Mouse (Mus musculus) midbrain, embryonic 15.5 days (tissue): ENCODE results near the gene Zdhhc11. TPM values are rescaled to one million over a fixed set of nuclear protein-coding genes. Genes with fewer than 3 reads are reported as not detected.
"Not testable (repeated sequence)": the region's sequence is repeated elsewhere in the genome, so short reads cannot be mapped to it uniquely, and the experiment has no call there.

ENCODE experiments used
- ATAC-seq: fragments of 200-750 bp; cut with Nextera tagmentation; replicated peaks from 2 replicates; pipeline ENCODE4 v1.8.0; 2017; ENCODE audit warnings: moderate TSS enrichment
- H3K27ac ChIP-seq: fragments of 300-500 bp; sonication (generic); 2 replicates; pipeline ENCODE4 v1.5.1; 2015; ENCODE audit warnings: mild to moderate bottlenecking, inconsistent platforms
- H3K27me3 ChIP-seq: fragments of 300-500 bp; sonication (generic); replicated peaks from 2 replicates; pipeline ENCODE4 v1.6.1; 2015; ENCODE audit warnings: inconsistent platforms
- H3K36me3 ChIP-seq: fragments of 300-500 bp; sonication (generic); replicated peaks from 2 replicates; pipeline ENCODE4 v1.6.1; 2015; ENCODE audit warnings: inconsistent platforms
- H3K4me1 ChIP-seq: fragments of 300-500 bp; sonication (generic); 2 replicates; pipeline ENCODE4 v1.6.1; 2015; ENCODE audit warnings: inconsistent platforms
- H3K4me2 ChIP-seq: fragments of 300-500 bp; sonication (generic); 2 replicates; pipeline ENCODE4 v1.6.1; 2015; ENCODE audit warnings: inconsistent platforms, mild to moderate bottlenecking, moderate library complexity
- H3K4me3 ChIP-seq: fragments of 300-500 bp; sonication (generic); 2 replicates; pipeline ENCODE4 v1.5.1; 2015; ENCODE audit warnings: mild to moderate bottlenecking, inconsistent platforms
- H3K9ac ChIP-seq: fragments of 300-500 bp; sonication (generic); 2 replicates; pipeline ENCODE4 v1.6.1; 2015; ENCODE audit warnings: mild to moderate bottlenecking, inconsistent platforms
- H3K9me3 ChIP-seq: fragments of 300-500 bp; sonication (generic); 2 replicates; pipeline ENCODE4 v1.6.1; 2016; ENCODE audit warnings: inconsistent platforms
- WGBS: fragments of 180-500 bp; shearing (Covaris S2); methylation state at CpG from one replicate; pipeline ENCODE4 v1.1.7; 2015; ENCODE audit warnings: mixed read lengths; 5-methylcytosine and 5-hydroxymethylcytosine counted together
- polyA plus RNA-seq: library from polyadenylated mRNA; unstranded; fragments of >200 nt; fragmentation: Nextera tagmentation; extraction: Ambion mirVana; gene quantifications from 2 replicates; pipeline ENCODE4 v1.2.1, GENCODE M21; 2015

Gene Zdhhc11
- polyA plus RNA-seq, 1 experiment from 2014 or later = not detected

- Histone ChIP-seq H3K9me3 (no peaks in the 10 kb centered on the region), H3K9ac (no peak overlapping the region), H3K4me2 (0 out of 2 replicates have a peak overlapping the region, but pooled peaks have one; percentile 18), H3K27ac (no peak overlapping the region), H3K36me3 (no peaks in the 10 kb centered on the region), H3K4me3 (no peak overlapping the region), H3K4me1 (no peaks in the 10 kb centered on the region), H3K27me3 (no peaks in the 10 kb centered on the region)
- 45% methylated on average over 12 of the region's 12 CpGs for WGBS
- peak; percentile 89 for ATAC-seq
Measured at GRCm38 (mm10) chr13:73970545-73971448, 7.1 kb downstream of the Zdhhc11 start.

- H3K36me3 ChIP-seq = no peaks in the 10 kb centered on the region
- no peaks in the 10 kb centered on the region for H3K27me3 ChIP-seq
- no peak overlapping the region for H3K4me3 ChIP-seq
- no peak overlapping the region for H3K4me2 ChIP-seq
- ATAC-seq = no peak
- WGBS = 90% methylated on average over 3 of the region's 3 CpGs
- no peak overlapping the region for H3K9ac ChIP-seq
- H3K4me1 ChIP-seq = no peaks in the 10 kb centered on the region
- no peak overlapping the region for H3K27ac ChIP-seq
- no peaks in the 10 kb centered on the region for H3K9me3 ChIP-seq
Measured at GRCm38 (mm10) chr13:73974523-73974922, 10.9 kb downstream of the Zdhhc11 start.

- Histone ChIP-seq H3K9ac (no peak overlapping the region), H3K36me3 (no peaks in the 10 kb centered on the region), H3K4me1 (no peaks in the 10 kb centered on the region), H3K27ac (no peak overlapping the region), H3K9me3 (no peaks in the 10 kb centered on the region), H3K4me2 (no peak overlapping the region), H3K27me3 (no peaks in the 10 kb centered on the region), H3K4me3 (no peak overlapping the region)
- no peak for ATAC-seq
- whole genome bisulfite sequencing = 91% methylated on average over 5 of the region's 5 CpGs
Measured at GRCm38 (mm10) chr13:73976935-73977334, 13.3 kb downstream of the Zdhhc11 start.

- Histone ChIP-seq H3K9me3 (no peaks in the 10 kb centered on the region), H3K4me3 (no peak overlapping the region), H3K27me3 (no peaks in the 10 kb centered on the region), H3K36me3 (no peaks in the 10 kb centered on the region), H3K4me1 (no peaks in the 10 kb centered on the region), H3K4me2 (no peak overlapping the region), H3K27ac (no peak overlapping the region), H3K9ac (no peak overlapping the region)
- no peak for ATAC-seq
- 84% methylated on average over 5 of the region's 5 CpGs for WGBS
Measured at GRCm38 (mm10) chr13:73990325-73990724, 26.7 kb downstream of the Zdhhc11 start.

DNA sequence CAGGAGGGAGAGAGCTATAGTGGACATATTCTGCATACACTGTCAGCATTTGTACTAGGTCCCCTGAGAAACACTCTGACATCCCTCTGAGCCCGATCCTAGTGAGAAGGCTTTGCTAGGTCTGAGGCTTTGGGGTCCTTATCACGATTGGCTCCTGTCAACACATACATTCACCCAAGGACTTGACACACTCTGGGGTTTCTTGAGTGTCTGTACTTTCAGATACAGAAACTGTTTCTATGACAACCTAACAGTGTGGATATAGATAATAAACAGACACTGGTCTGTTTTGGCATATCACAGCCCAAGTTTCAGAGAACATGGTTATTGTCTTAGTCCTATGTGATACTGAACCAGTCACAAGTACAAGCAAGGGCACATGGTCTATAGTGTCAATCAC lies 27.1 kb downstream of the Zdhhc11 start:
- Histone ChIP-seq H3K4me1 (no peaks in the 10 kb centered on the region), H3K4me2 (no peak overlapping the region), H3K27ac (no peak overlapping the region), H3K9me3 (no peaks in the 10 kb centered on the region), H3K9ac (no peak overlapping the region), H3K36me3 (no peaks in the 10 kb centered on the region), H3K27me3 (no peaks in the 10 kb centered on the region), H3K4me3 (no peak overlapping the region)
- 79% methylated on average over 2 of the region's 2 CpGs for WGBS
- no peak for ATAC-seq

DNA sequence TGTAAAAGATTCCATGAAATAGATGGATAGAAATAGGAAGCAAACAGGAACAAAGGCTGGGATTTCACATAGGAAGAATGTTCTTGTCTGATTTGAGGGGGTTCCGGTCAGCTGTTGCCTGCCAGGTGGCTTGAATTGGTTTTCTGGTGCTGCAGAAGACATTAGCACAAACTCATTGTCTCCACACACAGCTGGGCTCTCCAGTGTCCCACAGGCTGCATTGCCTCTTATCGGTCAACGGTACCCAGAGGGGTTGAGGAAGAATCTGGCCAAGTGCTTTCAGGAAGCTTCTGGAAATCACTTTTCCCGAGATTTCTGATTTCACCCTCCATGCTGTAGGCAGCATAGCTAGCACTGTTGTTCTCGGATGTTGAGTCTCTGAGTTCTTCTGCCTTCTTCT lies 27.6 kb downstream of the Zdhhc11 start:
- Histone ChIP-seq H3K27me3 (no peaks in the 10 kb centered on the region), H3K27ac (no peak overlapping the region), H3K4me3 (no peak overlapping the region), H3K9ac (no peak overlapping the region), H3K9me3 (no peaks in the 10 kb centered on the region), H3K36me3 (no peaks in the 10 kb centered on the region), H3K4me1 (no peaks in the 10 kb centered on the region), H3K4me2 (no peak overlapping the region)
- no peak for ATAC-seq
- 85% methylated on average over 5 of the region's 5 CpGs for WGBS

DNA sequence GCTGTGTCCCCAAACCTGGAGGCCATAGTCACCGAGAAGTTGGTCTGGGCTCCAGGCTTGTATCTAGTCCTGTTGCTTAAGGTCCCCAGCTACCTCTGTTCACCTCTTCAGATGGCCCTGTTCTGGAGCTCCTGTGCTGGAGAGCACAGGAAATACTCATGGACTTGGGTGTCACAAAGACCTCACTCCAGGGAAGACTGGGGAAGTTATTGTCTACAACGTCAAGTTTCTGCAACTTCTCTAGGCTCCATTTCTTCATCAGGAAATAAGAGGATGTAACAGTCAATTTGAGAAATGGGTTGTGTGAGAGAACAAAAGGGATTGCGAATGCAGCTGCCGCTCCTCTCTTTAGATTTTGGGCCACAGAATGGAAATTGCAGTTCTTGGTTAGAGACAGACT lies 32.8 kb downstream of the Zdhhc11 start:
- H3K9ac ChIP-seq = no peak overlapping the region
- no peaks in the 10 kb centered on the region for H3K27me3 ChIP-seq
- WGBS = 90% methylated on average over 4 of the region's 4 CpGs
- no peak overlapping the region for H3K4me3 ChIP-seq
- no peak overlapping the region for H3K27ac ChIP-seq
- H3K9me3 ChIP-seq = no peaks in the 10 kb centered on the region
- no peaks in the 10 kb centered on the region for H3K4me1 ChIP-seq
- no peaks in the 10 kb centered on the region for H3K36me3 ChIP-seq
- no peak for ATAC-seq
- H3K4me2 ChIP-seq = no peak overlapping the region

GRCm38 (mm10) chr13:74000519-74000918 lies 36.9 kb downstream of the Zdhhc11 start:
- ATAC-seq = no peak
- Histone ChIP-seq H3K9me3 (no peaks in the 10 kb centered on the region), H3K36me3 (no peaks in the 10 kb centered on the region), H3K9ac (no peak overlapping the region), H3K27ac (no peak overlapping the region), H3K4me3 (no peak overlapping the region), H3K4me1 (no peaks in the 10 kb centered on the region), H3K4me2 (no peak overlapping the region), H3K27me3 (no peaks in the 10 kb centered on the region)

DNA sequence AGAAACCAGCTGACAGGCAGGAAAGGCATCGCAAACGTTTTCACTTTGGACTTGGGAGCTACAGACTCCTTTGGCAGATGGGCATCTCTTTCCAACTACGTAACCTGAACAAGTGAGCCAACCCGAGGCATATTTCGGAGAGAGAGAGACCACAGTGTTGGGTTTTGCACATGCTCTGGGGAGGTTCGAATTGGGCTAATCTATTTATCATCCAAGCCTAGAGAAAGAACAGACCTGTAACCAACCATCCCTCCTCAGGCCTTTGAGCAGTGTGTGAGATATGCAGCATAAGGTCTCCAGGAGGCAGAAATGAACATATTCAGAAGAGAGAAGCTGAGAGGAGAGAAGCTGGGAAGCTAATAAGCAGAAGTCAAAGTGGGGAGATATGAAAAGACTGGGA lies 37.3 kb downstream of the Zdhhc11 start:
- Histone ChIP-seq H3K4me2 (no peak overlapping the region), H3K27me3 (no peaks in the 10 kb centered on the region), H3K9ac (no peak overlapping the region), H3K27ac (no peak overlapping the region), H3K9me3 (no peaks in the 10 kb centered on the region), H3K4me1 (no peaks in the 10 kb centered on the region), H3K36me3 (no peaks in the 10 kb centered on the region), H3K4me3 (no peak overlapping the region)
- WGBS = 80% methylated on average over 6 of the region's 6 CpGs
- no peak for ATAC-seq

DNA sequence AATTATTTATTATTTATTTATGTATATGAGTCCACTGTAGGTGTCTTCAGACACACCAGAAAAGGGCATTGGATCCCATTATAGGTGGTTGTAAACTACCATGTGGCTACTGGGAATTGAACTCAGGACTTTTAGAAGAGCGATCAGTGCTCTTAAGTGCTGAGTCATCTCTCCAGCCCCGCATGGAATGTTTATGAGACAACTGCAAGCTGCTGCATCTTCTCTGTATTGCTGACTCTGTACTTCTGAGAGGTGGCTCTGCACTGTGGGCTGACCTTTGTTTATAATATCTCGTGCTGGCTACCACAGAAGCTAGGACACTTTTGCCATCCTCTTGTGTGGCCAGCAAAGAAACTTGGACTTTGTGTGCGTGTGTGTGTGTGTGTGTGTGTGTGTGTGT lies 37.8 kb downstream of the Zdhhc11 start:
- no peak for ATAC-seq
- H3K27ac ChIP-seq = no peak overlapping the region
- H3K9ac ChIP-seq = no peak overlapping the region
- H3K4me2 ChIP-seq = no peak overlapping the region
- no peaks in the 10 kb centered on the region for H3K4me1 ChIP-seq
- H3K9me3 ChIP-seq = no peaks in the 10 kb centered on the region
- WGBS = 70% methylated on average over 4 of the region's 4 CpGs
- H3K4me3 ChIP-seq = no peak overlapping the region
- peaks cover 4% of the 10 kb centered on the region; the same call in 1 of the 2 replicates for H3K27me3 ChIP-seq
- no peaks in the 10 kb centered on the region for H3K36me3 ChIP-seq

DNA sequence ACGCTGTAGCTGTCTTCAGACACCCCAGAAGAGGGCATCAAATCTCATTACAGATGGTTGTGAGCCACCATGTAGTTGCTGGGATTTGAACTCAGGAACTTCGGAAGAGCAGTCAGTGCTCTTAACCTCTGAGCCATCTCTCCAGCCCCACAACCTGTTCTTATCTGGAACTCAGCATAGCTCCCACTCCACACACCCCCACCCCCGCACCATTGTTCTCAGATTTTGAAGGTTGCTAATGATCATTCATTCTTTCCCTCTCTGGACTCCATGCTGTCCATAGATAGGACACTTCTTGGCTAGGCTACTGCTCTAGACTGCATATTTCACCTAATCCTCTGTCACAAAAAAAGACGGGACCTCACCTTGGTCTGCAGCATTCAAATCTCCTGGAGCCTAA lies 43.2 kb downstream of the Zdhhc11 start:
- H3K4me3 ChIP-seq, H3K4me2 ChIP-seq, H3K27me3 ChIP-seq, H3K36me3 ChIP-seq, H3K9ac ChIP-seq, ATAC-seq, H3K9me3 ChIP-seq, H3K27ac ChIP-seq: not testable (repeated sequence)
- H3K4me1 ChIP-seq = peaks cover 16% of the 10 kb centered on the region
- 89% methylated on average over 4 of the region's 4 CpGs for WGBS

GRCm38 (mm10) chr13:74008216-74008615 lies 44.6 kb downstream of the Zdhhc11 start:
- H3K4me1 ChIP-seq = peaks cover 16% of the 10 kb centered on the region
- H3K36me3 ChIP-seq, H3K9ac ChIP-seq, H3K27me3 ChIP-seq, H3K27ac ChIP-seq, H3K4me3 ChIP-seq, ATAC-seq, H3K9me3 ChIP-seq: not testable (repeated sequence)
- peak overlapping the region; percentile 91; the same call in 1 of the 2 replicates for H3K4me2 ChIP-seq
- 82% methylated on average over 2 of the region's 2 CpGs for WGBS
